In the genomic region with DNA sequence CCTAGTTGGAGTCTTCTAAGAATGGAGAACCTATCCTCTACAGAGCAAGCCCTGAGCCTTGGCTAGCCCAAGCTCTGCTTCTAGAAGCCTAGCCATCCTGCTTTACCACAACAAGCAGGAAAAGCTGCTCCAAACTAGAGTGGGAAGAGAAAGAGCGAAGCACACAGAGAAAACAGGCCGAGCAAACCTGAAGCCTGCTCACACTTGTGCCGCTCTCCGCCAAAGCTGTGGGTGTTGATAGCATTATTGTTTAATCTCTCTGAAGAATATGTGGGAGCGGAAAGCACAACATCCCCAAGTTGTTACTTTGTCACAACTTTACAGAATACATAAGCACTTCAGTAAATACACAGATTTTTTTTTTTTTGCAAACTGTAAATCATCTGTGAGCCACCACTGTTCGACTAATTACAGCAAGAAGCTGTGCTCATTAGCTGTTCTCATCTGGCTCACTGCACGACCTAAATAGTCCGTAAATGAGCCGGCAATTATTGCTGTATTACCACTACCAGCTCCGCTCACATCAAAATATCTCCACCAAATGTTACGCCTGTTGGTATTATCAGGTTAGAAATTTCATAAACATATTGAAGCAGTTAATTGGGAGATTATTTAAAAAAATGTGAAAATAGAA, we compare ENCODE assay signal across 20 mouse cellular contexts.
A peak's percentile ranks its signal among the peaks of the same experiment; 100 is the strongest.
DNase-seq lines count a peak whose midpoint lies in the region; ATAC-seq and TF ChIP-seq lines count a peak whose summit lies in the region.
"Had no signal": no experiment of that assay in that cellular context is flagged by ENCODE, and none has a peak within 500 bp of the region (broad histone marks: within the 10 kb centered on the region; RNA-seq: fewer than 3 reads in every experiment).

No protein-coding gene starts in this region.

- H3K9ac ChIP-seq in embryonic facial prominence, embryonic 14.5 days (ENCODE audit: low read depth, low read length): no peak overlapping the region
- H3K9ac ChIP-seq in neural tube, embryonic 14.5 days (replicated peaks; ENCODE audit: low read depth, low read length): no peak overlapping the region
- H3K9ac ChIP-seq: heart, embryonic 12.5 days; liver, embryonic 15.5 days had no signal

- no peaks in the 10 kb centered on the region for H3K27me3 ChIP-seq in embryonic facial prominence, embryonic 14.5 days (replicated peaks; ENCODE audit: control insufficient read depth, insufficient read depth, low read length)
- H3K27me3 ChIP-seq in embryonic facial prominence, embryonic 10.5 days (replicated peaks; ENCODE audit: low read depth, poor library complexity, severe bottlenecking): no peaks in the 10 kb centered on the region
- H3K27me3 ChIP-seq in neural tube, embryonic 14.5 days (ENCODE audit: control insufficient read depth, insufficient read depth, low read length): no peaks in the 10 kb centered on the region
- H3K27me3 ChIP-seq: heart, embryonic 12.5 days; liver, embryonic 15.5 days had no signal

- 82% methylated on average over 11 of the region's 11 CpGs for WGBS in embryonic facial prominence, embryonic 14.5 days
- 88% methylated on average over 11 of the region's 11 CpGs for WGBS in embryonic facial prominence, embryonic 10.5 days
- 70% methylated on average over 11 of the region's 11 CpGs for WGBS in neural tube, embryonic 14.5 days
- WGBS in lung, adult 2 months: 88% methylated on average over 11 of the region's 11 CpGs

- ATAC-seq in embryonic facial prominence, embryonic 14.5 days (ENCODE audit: low read depth): no peak
- ATAC-seq in neural tube, embryonic 14.5 days (ENCODE audit: low read depth): peak; percentile 80; the same call in 1 of the 2 replicates
- ATAC-seq: intestine, postnatal 0 days; midbrain, embryonic 16.5 days had no signal

- no peak for TF ChIP-seq CTCF in lung, adult 2 months (IDR thresholded peaks at IDR 0.05; ENCODE audit: insufficient read depth, low read length)

- no peak for TF ChIP-seq POLR2A in lung, adult 2 months (IDR thresholded peaks at IDR 0.05; ENCODE audit: borderline replicate concordance, extremely low read depth, low read depth, low read length)

- no peaks in the 10 kb centered on the region for H3K36me3 ChIP-seq in embryonic facial prominence, embryonic 14.5 days (ENCODE audit: control insufficient read depth, insufficient read depth, low read length)
- H3K36me3 ChIP-seq in embryonic facial prominence, embryonic 10.5 days (replicated peaks): no peaks in the 10 kb centered on the region
- no peaks in the 10 kb centered on the region for H3K36me3 ChIP-seq in neural tube, embryonic 14.5 days (ENCODE audit: control insufficient read depth, insufficient read depth, low read length)
- H3K36me3 ChIP-seq: heart, embryonic 12.5 days; liver, embryonic 15.5 days had no signal

- no peak overlapping the region for H3K27ac ChIP-seq in embryonic facial prominence, embryonic 14.5 days (replicated peaks; ENCODE audit: low read depth, low read length)
- H3K27ac ChIP-seq in embryonic facial prominence, embryonic 10.5 days (replicated peaks): no peak overlapping the region
- H3K27ac ChIP-seq in neural tube, embryonic 14.5 days (ENCODE audit: low read depth, low read length): no peak overlapping the region
- H3K27ac ChIP-seq: liver, embryonic 15.5 days had no signal

- no peak overlapping the region for H3K4me2 ChIP-seq in embryonic facial prominence, embryonic 14.5 days (ENCODE audit: low read depth, low read length)
- no peak overlapping the region for H3K4me2 ChIP-seq in neural tube, embryonic 14.5 days (ENCODE audit: low read depth, low read length)
- H3K4me2 ChIP-seq: heart, embryonic 12.5 days; liver, embryonic 15.5 days had no signal

- H3K4me1 ChIP-seq in embryonic facial prominence, embryonic 14.5 days (ENCODE audit: control insufficient read depth, insufficient read depth, low read length): no peaks in the 10 kb centered on the region
- H3K4me1 ChIP-seq in embryonic facial prominence, embryonic 10.5 days: no peaks in the 10 kb centered on the region
- H3K4me1 ChIP-seq in neural tube, embryonic 14.5 days (ENCODE audit: control insufficient read depth, insufficient read depth, low read length): no peaks in the 10 kb centered on the region
- no peaks in the 10 kb centered on the region for H3K4me1 ChIP-seq in lung, adult 2 months (ENCODE audit: control insufficient read depth, insufficient read depth, low read length)
- H3K4me1 ChIP-seq: heart, embryonic 12.5 days; liver, embryonic 15.5 days had no signal

- DNase-seq in embryonic facial prominence, embryonic 14.5 days (ENCODE audit: low spot score): peak; percentile 39
- no peak for DNase-seq in embryonic facial prominence, embryonic 10.5 days (ENCODE audit: low spot score)
- DNase-seq in right cerebral cortex, adult 18-20 months: peak; percentile 3
- no peak for DNase-seq in right cerebral cortex, postnatal 25 days
- no peak for DNase-seq in cerebellum, postnatal 4 days (ENCODE audit: low spot score in 2 of 2)
- DNase-seq in yolk sac, embryonic 10.5 days (ENCODE audit: low spot score): no peak
- DNase-seq in lung, adult 2 months: no peak
- DNase-seq: adrenal gland, adult 2 months; cerebellum, adult 11-12 months; cerebellum, postnatal 25 days; heart, postnatal 4 days; kidney, postnatal 10 days; lung, postnatal 10 days; spleen, adult 18-20 months had no signal

- no peaks in the 10 kb centered on the region for H3K9me3 ChIP-seq in embryonic facial prominence, embryonic 14.5 days (ENCODE audit: control insufficient read depth, low read length)
- H3K9me3 ChIP-seq in embryonic facial prominence, embryonic 10.5 days: no peaks in the 10 kb centered on the region
- H3K9me3 ChIP-seq in neural tube, embryonic 14.5 days (ENCODE audit: control insufficient read depth, low read length): no peaks in the 10 kb centered on the region
- H3K9me3 ChIP-seq: heart, embryonic 12.5 days; liver, embryonic 15.5 days had no signal

- no peak overlapping the region for H3K4me3 ChIP-seq in embryonic facial prominence, embryonic 14.5 days (ENCODE audit: low read depth, low read length)
- no peak overlapping the region for H3K4me3 ChIP-seq in embryonic facial prominence, embryonic 10.5 days
- H3K4me3 ChIP-seq in neural tube, embryonic 14.5 days (ENCODE audit: low read depth, low read length): no peak overlapping the region
- H3K4me3 ChIP-seq in lung, adult 2 months (replicated peaks; ENCODE audit: extremely low read depth, low read depth, low read length): no peak overlapping the region
- H3K4me3 ChIP-seq: erythroblast, embryonic 14.5 days; heart, embryonic 12.5 days; liver, embryonic 15.5 days had no signal

Comparison
In these comparisons a context has a peak if more than half of its experiments do, and no peak if none do; other contexts are left out.
1. DNase-seq: peak in embryonic facial prominence, embryonic 14.5 days (single experiment) and right cerebral cortex, adult 18-20 months (single experiment); none in embryonic facial prominence, embryonic 10.5 days (single experiment), right cerebral cortex, postnatal 25 days (single experiment), cerebellum, postnatal 4 days (0 of 2), yolk sac, embryonic 10.5 days (single experiment) and lung, adult 2 months (single experiment).